Mouse (Mus musculus) midbrain, postnatal 0 days (tissue): ENCODE measurements around the gene Drp2. TPM values are rescaled to one million over a fixed set of nuclear protein-coding genes. Genes with fewer than 3 reads are reported as not detected.

Experiments used
- ATAC-seq: fragments of 200-750 bp; cut with Nextera tagmentation; 2 replicates; pipeline ENCODE4 v1.8.0; 2017; ENCODE audit warnings: moderate number of reproducible peaks, mild to moderate bottlenecking, moderate TSS enrichment, moderate library complexity; ENCODE audit not compliant: low FRiP score
- DNase-seq: peaks from one replicate; pipeline ENCODE4 v3.0.0-alpha.2; 2015; ENCODE audit warnings: low spot score
- H3K27ac ChIP-seq: fragments of 300-500 bp; sonication (generic); 2 replicates; pipeline ENCODE4 v1.5.1; 2014; ENCODE audit warnings: low read depth, mild to moderate bottlenecking, low read length, mixed read lengths
- H3K27me3 ChIP-seq: fragments of 300-500 bp; sonication (generic); 2 replicates; pipeline ENCODE4 v1.6.1; 2014; ENCODE audit warnings: low read length, control low read depth, mixed read lengths; ENCODE audit not compliant: insufficient read depth
- H3K36me3 ChIP-seq: fragments of 300-500 bp; sonication (generic); 2 replicates; pipeline ENCODE4 v1.6.1; 2014; ENCODE audit warnings: low read length, control low read depth, mixed read lengths; ENCODE audit not compliant: insufficient read depth
- H3K4me1 ChIP-seq: fragments of 300-500 bp; sonication (generic); 2 replicates; pipeline ENCODE4 v1.6.1; 2014; ENCODE audit warnings: mild to moderate bottlenecking, control low read depth, antibody characterized with exemption, low read length, mixed read lengths; ENCODE audit not compliant: insufficient read depth
- H3K4me2 ChIP-seq: fragments of 300-500 bp; sonication (generic); 2 replicates; pipeline ENCODE4 v1.6.1; 2014; ENCODE audit warnings: low read depth, mild to moderate bottlenecking, low read length, mixed read lengths; ENCODE audit not compliant: poor library complexity, severe bottlenecking
- H3K4me3 ChIP-seq: fragments of 300-500 bp; sonication (generic); 2 replicates; pipeline ENCODE4 v1.5.1; 2014; ENCODE audit warnings: low read depth, mild to moderate bottlenecking, low read length, moderate library complexity
- H3K9ac ChIP-seq: fragments of 300-500 bp; sonication (generic); replicated peaks from 2 replicates; pipeline ENCODE4 v1.6.1; 2014; ENCODE audit warnings: mild to moderate bottlenecking, low read length, moderate library complexity, mixed read lengths; ENCODE audit not compliant: poor library complexity, severe bottlenecking
- H3K9me3 ChIP-seq: fragments of 300-500 bp; sonication (generic); 2 replicates; pipeline ENCODE4 v1.6.1; 2016; ENCODE audit warnings: low read length, control low read depth
- CTCF ChIP-seq: IDR thresholded peaks from 2 replicates; pipeline ENCODE4 v1.5.1; 2016; ENCODE audit warnings: antibody characterized with exemption, mild to moderate bottlenecking
- WGBS: fragments of 180-500 bp; shearing (Covaris S2); extraction: QIAGEN DNeasy Blood & Tissue Kit; methylation state at CpG from one replicate; pipeline ENCODE4 v1.1.7; 2014; 5-methylcytosine and 5-hydroxymethylcytosine counted together
- polyA plus RNA-seq: library from polyadenylated mRNA; unstranded; fragments of >200 nt; fragmentation: Nextera tagmentation; extraction: Ambion mirVana; gene quantifications from 2 replicates; pipeline ENCODE4 v1.2.1, GENCODE M21; 2015
- total RNA-seq: library from RNA; depleted of rRNA; stranded (reverse); fragments of >200 nt; gene quantifications from 2 replicates; pipeline ENCODE4 v1.2.3, GENCODE M21; 2014; rRNA removed

Gene Drp2
- total and polyA plus RNA-seq, 2 experiments from 2014 or later = 9.5 to 37.2 TPM

DNA sequence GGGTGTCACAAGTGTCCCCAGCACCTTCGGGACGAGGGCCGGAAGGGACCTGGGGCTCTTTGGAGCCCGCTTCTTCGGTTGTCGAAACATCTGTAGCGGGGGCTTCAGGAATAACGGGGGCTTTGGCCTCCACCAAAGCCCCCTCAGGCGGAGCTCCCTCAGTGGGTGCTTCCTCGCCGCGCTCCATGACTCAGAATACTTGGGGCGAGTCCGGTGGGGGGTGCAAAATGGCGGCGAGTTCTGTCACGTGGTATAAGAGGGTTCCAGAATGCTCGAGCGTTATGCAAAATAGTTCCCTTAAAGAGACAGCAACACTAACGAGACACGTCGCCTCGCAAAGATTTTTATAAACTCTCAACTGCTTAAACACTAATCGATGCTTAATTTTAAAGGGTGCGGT lies 71.9 kb downstream of the Drp2 start, which contains the start of gene Taf7l:
Gene Taf7l (minus strand): TSS at position 201 of the 400 bp plus-strand sequence.
- Histone ChIP-seq H3K27ac (no peak within 1 kb of the TSS), H3K27me3 (no peaks in the 10 kb centered on the region), H3K4me2 (no peak within 1 kb of the TSS), H3K36me3 (no peaks in the 10 kb centered on the region), H3K4me3 (no peak within 1 kb of the TSS), H3K9ac (no peak within 1 kb of the TSS), H3K4me1 (no peaks in the 10 kb centered on the region), H3K9me3 (no peaks in the 10 kb centered on the region)
- ATAC-seq (no peak), DNase-seq (no peak)
- no peak for TF ChIP-seq CTCF
- 90% methylated on average over 25 of the region's 25 CpGs for WGBS

- ATAC-seq (no peak), DNase-seq (no peak)
- Histone ChIP-seq H3K27me3 (no peaks in the 10 kb centered on the region), H3K9ac (no peak overlapping the region), H3K9me3 (no peaks in the 10 kb centered on the region), H3K27ac (no peak overlapping the region), H3K4me2 (no peak overlapping the region), H3K4me1 (no peaks in the 10 kb centered on the region), H3K4me3 (no peak overlapping the region), H3K36me3 (no peaks in the 10 kb centered on the region)
- no peak for TF ChIP-seq CTCF
- whole genome bisulfite sequencing = 68% methylated on average over 3 of the region's 3 CpGs
Measured at GRCm38 (mm10) chrX:134481720-134482119, 77.4 kb downstream of the Drp2 start.

- WGBS = 80% methylated on average over 8 of the region's 8 CpGs
Measured at GRCm38 (mm10) chrX:134500651-134501050, 96.3 kb downstream of the Drp2 start.

More at GRCm38 (mm10) chrX:134500651-134501050, 96.3 kb downstream of the Drp2 start:
- Histone ChIP-seq H3K9ac (no peak overlapping the region), H3K4me1 (no peaks in the 10 kb centered on the region), H3K4me3 (no peak overlapping the region), H3K4me2 (no peak overlapping the region), H3K9me3 (no peaks in the 10 kb centered on the region), H3K27ac (no peak overlapping the region), H3K36me3 (no peaks in the 10 kb centered on the region), H3K27me3 (no peaks in the 10 kb centered on the region)
- no peak for ATAC-seq
- no peak for TF ChIP-seq CTCF
- no peak for DNase-seq

Other genes with a start within 250 kb of the Drp2 start
- 0.05 and 0.24 TPM in 2 replicates for gene Xkrx, start 242.5 kb upstream of the Drp2 start, total RNA-seq
- 0.79 and 0.98 TPM in 2 replicates for gene Xkrx, start 242.5 kb upstream of the Drp2 start, polyA plus RNA-seq
- gene Arl13a, start 217.1 kb upstream of the Drp2 start, total RNA-seq = not detected in 2 replicates
- not detected in 2 replicates for gene Arl13a, start 217.1 kb upstream of the Drp2 start, polyA plus RNA-seq
- gene Nox1, start 182.6 kb upstream of the Drp2 start, total RNA-seq = 0.57 and 1.4 TPM in 2 replicates
- 0.16 and 0.26 TPM in 2 replicates for gene Nox1, start 182.6 kb upstream of the Drp2 start, polyA plus RNA-seq
- gene Trmt2b, start 127.6 kb upstream of the Drp2 start, total RNA-seq = 4.8 and 6.6 TPM in 2 replicates
- 4.0 and 4.5 TPM in 2 replicates for gene Trmt2b, start 127.6 kb upstream of the Drp2 start, polyA plus RNA-seq
- gene Tmem35a, start 109.3 kb upstream of the Drp2 start, total RNA-seq = 138 and 151 TPM in 2 replicates
- gene Tmem35a, start 109.3 kb upstream of the Drp2 start, polyA plus RNA-seq = 109 and 112 TPM in 2 replicates
- gene Cenpi, start 96.5 kb upstream of the Drp2 start, total RNA-seq = 3.4 and 3.8 TPM in 2 replicates
- gene Cenpi, start 96.5 kb upstream of the Drp2 start, polyA plus RNA-seq = 2.8 and 3.5 TPM in 2 replicates
- not detected in 2 replicates for gene Taf7l, start 71.9 kb downstream of the Drp2 start, total RNA-seq
- 0.09 and 0.23 TPM in 2 replicates for gene Taf7l, start 71.9 kb downstream of the Drp2 start, polyA plus RNA-seq
- gene Timm8a1, start 137.3 kb downstream of the Drp2 start, total RNA-seq = 5.3 and 11.7 TPM in 2 replicates
- 35.2 and 37.4 TPM in 2 replicates for gene Timm8a1, start 137.3 kb downstream of the Drp2 start, polyA plus RNA-seq
- gene Btk, start 179.0 kb downstream of the Drp2 start, total RNA-seq = 0.27 and 0.52 TPM in 2 replicates
- gene Btk, start 179.0 kb downstream of the Drp2 start, polyA plus RNA-seq = 0.48 and 0.56 TPM in 2 replicates
- gene Rpl36a, start 181.1 kb downstream of the Drp2 start, total RNA-seq = 299 and 311 TPM in 2 replicates
- 156 and 169 TPM in 2 replicates for gene Rpl36a, start 181.1 kb downstream of the Drp2 start, polyA plus RNA-seq
- 5.0 and 7.6 TPM in 2 replicates for gene Gla, start 196.6 kb downstream of the Drp2 start, total RNA-seq
- 4.6 and 5.1 TPM in 2 replicates for gene Gla, start 196.6 kb downstream of the Drp2 start, polyA plus RNA-seq
- gene Hnrnph2, start 196.6 kb downstream of the Drp2 start, total RNA-seq = 42.4 and 48.6 TPM in 2 replicates
- 109 and 116 TPM in 2 replicates for gene Hnrnph2, start 196.6 kb downstream of the Drp2 start, polyA plus RNA-seq